Mouse (Mus musculus): ENCODE measurements around the gene Tex36. TPM values are rescaled to one million over a fixed set of nuclear protein-coding genes. Genes with fewer than 3 reads are reported as not detected.

Gene Tex36
- not detected for polyA plus RNA-seq (2012; fragmentation: generic; extraction: Trizol)

DNA sequence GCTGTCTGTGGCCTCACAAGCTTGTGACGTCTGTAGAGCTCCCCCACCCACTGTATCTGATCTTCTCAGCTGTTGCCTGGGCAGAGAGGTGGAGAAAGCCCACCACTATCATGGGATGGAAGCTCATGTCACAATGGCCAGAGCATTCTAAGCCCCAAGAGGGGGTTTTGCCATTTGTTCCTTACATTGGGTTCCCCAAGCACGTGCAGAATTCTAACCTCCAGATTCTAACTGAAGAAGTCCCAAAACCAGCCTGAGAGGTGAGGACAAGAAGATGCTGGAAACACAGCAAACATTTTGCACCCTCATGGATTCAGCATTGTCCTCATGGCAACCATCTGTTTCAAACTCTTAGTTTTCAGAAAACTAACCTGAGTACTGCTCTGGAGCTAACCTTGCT is at the start of gene Tex36:
Gene Tex36 (minus strand): TSS at position 101 of the 400 bp plus-strand sequence.
- H3K27me3 ChIP-seq (ENCODE audit: control insufficient read depth, insufficient read depth, insufficient read length), result peaks cover 8% of the 10 kb centered on the region

GRCm38 (mm10) chr7:133645716-133646115 is 43.8 kb upstream of the Tex36 start:
- H3K27me3 ChIP-seq (ENCODE audit: control insufficient read depth, insufficient read depth, insufficient read length), result no peaks in the 10 kb centered on the region
- no peak overlapping the region for H3K4me3 ChIP-seq
- no peak overlapping the region for H3ac ChIP-seq (ENCODE audit: control insufficient read depth, insufficient read length)
- no peak for TF ChIP-seq REST (IDR thresholded peaks at IDR 0.05; ENCODE audit: insufficient read depth, insufficient read length)
- no peak for TF ChIP-seq USF1 (IDR thresholded peaks at IDR 0.05; ENCODE audit: low read depth)
- no peak for TF ChIP-seq CEBPB (IDR thresholded peaks at IDR 0.05; ENCODE audit: insufficient read depth, poor library complexity, severe bottlenecking)
- peaks cover 67% of the 10 kb centered on the region for H3K36me3 ChIP-seq (ENCODE audit: control insufficient read depth, insufficient read depth)
- H3K79me2 ChIP-seq (ENCODE audit: control insufficient read depth, insufficient read depth), result no peaks in the 10 kb centered on the region
- H3K4me2 ChIP-seq (ENCODE audit: low read depth), result no peak overlapping the region

More for the DNA sequence above, at the start of gene Tex36:
- Histone ChIP-seq H3K4me3 (no peak within 1 kb of the TSS), H3K4me2 (ENCODE audit: low read depth) (no peak within 1 kb of the TSS), H3K36me3 (ENCODE audit: control insufficient read depth, insufficient read depth) (no peaks in the 10 kb centered on the region), H3K79me2 (ENCODE audit: control insufficient read depth, insufficient read depth) (no peaks in the 10 kb centered on the region), H3ac (ENCODE audit: control insufficient read depth, insufficient read length) (no peak within 1 kb of the TSS)
- TF ChIP-seq USF1 (IDR thresholded peaks at IDR 0.05; ENCODE audit: low read depth), result no peak
- TF ChIP-seq TCF12 (IDR thresholded peaks at IDR 0.05; ENCODE audit: insufficient read depth, poor library complexity, severe bottlenecking), result no peak
- no peak for TF ChIP-seq CEBPB (IDR thresholded peaks at IDR 0.05; ENCODE audit: insufficient read depth, poor library complexity, severe bottlenecking)

DNA sequence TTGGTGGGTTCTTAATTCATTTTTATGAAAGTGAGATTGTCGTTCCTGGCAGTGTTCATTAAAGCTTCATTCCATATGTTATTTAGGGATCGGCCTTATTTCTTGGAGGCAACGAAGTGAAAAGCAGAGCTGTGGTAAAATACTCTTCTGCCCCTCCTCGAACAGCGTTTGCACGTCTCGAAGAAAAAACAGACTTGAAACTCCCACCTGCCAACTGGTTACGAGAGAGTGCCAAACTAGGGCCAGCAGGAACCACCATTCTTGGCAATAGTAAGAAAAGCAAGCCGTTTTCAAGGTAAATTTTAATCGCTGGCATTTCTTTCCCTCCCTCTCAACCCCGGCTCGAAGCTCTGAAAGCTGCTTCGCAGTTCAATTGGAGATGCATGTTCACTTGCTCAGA is 36.9 kb upstream of the Tex36 start:
- Histone ChIP-seq H3K4me2 (ENCODE audit: low read depth) (peak overlapping the region; percentile 67), H3K4me3 (peak overlapping the region; percentile 82), H3K36me3 (ENCODE audit: control insufficient read depth, insufficient read depth) (peaks cover 25% of the 10 kb centered on the region), H3K27me3 (ENCODE audit: control insufficient read depth, insufficient read depth, insufficient read length) (no peaks in the 10 kb centered on the region), H3K79me2 (ENCODE audit: control insufficient read depth, insufficient read depth) (peaks cover 10% of the 10 kb centered on the region), H3ac (ENCODE audit: control insufficient read depth, insufficient read length) (peak overlapping the region; percentile 79)
- TF ChIP-seq TCF3 (IDR thresholded peaks at IDR 0.05; ENCODE audit: insufficient read length, low read depth) (no peak), REST (IDR thresholded peaks at IDR 0.05; ENCODE audit: insufficient read depth, insufficient read length) (no peak), CEBPB (IDR thresholded peaks at IDR 0.05; ENCODE audit: insufficient read depth, poor library complexity, severe bottlenecking) (no peak), MAX (IDR thresholded peaks at IDR 0.05; ENCODE audit: low read depth) (no peak), MYOD1 (IDR thresholded peaks at IDR 0.05; ENCODE audit: control insufficient read depth in 1 of 3, insufficient read length in 2 of 3, low read depth in 2 of 3) (no peak), SRF (IDR thresholded peaks at IDR 0.05; ENCODE audit: control insufficient read depth, insufficient read length, low read depth) (no peak), USF1 (IDR thresholded peaks at IDR 0.05; ENCODE audit: low read depth) (no peak), TCF12 (IDR thresholded peaks at IDR 0.05; ENCODE audit: insufficient read depth, poor library complexity, severe bottlenecking) (no peak), E2F4 (IDR thresholded peaks at IDR 0.05; ENCODE audit: insufficient read depth) (no peak), POLR2A (IDR thresholded peaks at IDR 0.05; ENCODE audit: insufficient read length, low read depth) (no peak), POLR2AphosphoS2 (IDR thresholded peaks at IDR 0.05; ENCODE audit: insufficient read length, low read depth) (no peak), MYOG (IDR thresholded peaks at IDR 0.05; ENCODE audit: control insufficient read depth in 1 of 3, insufficient read depth in 1 of 3, insufficient read length in 2 of 3, low read depth in 2 of 3) (no peak)

DNA sequence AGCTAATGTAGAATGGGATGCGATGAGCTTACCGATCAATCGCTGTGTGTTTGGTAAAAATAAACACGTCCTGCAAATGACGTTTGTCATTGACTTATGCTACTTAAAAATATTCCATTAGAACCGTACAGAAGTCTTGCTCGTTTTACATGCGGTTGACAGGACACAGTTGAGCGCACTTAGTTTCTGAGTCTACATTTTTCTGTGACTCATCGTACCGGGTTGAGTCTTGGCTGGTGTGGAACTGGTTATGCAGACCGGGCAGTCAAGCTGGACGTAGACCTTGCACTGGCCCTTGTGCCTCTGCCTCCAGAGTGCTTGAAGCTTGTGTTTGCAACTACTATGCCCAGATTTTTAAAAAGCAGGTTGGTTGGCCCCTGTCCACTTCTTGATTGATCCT is 36.3 kb upstream of the Tex36 start:
- peaks cover 22% of the 10 kb centered on the region for H3K36me3 ChIP-seq (ENCODE audit: control insufficient read depth, insufficient read depth)
- H3ac ChIP-seq (ENCODE audit: control insufficient read depth, insufficient read length), result peak overlapping the region; percentile 79
- peaks cover 10% of the 10 kb centered on the region for H3K79me2 ChIP-seq (ENCODE audit: control insufficient read depth, insufficient read depth)
- H3K27me3 ChIP-seq (ENCODE audit: control insufficient read depth, insufficient read depth, insufficient read length), result no peaks in the 10 kb centered on the region
- TF ChIP-seq SRF (IDR thresholded peaks at IDR 0.05; ENCODE audit: control insufficient read depth, insufficient read length, low read depth) (no peak), USF1 (IDR thresholded peaks at IDR 0.05; ENCODE audit: low read depth) (no peak), MYOD1 (IDR thresholded peaks at IDR 0.05; ENCODE audit: control insufficient read depth in 1 of 3, insufficient read length in 2 of 3, low read depth in 2 of 3) (no peak), E2F4 (IDR thresholded peaks at IDR 0.05; ENCODE audit: insufficient read depth) (no peak), MAX (IDR thresholded peaks at IDR 0.05; ENCODE audit: low read depth) (no peak), MYOG (IDR thresholded peaks at IDR 0.05; ENCODE audit: control insufficient read depth in 1 of 3, insufficient read depth in 1 of 3, insufficient read length in 2 of 3, low read depth in 2 of 3) (no peak), REST (IDR thresholded peaks at IDR 0.05; ENCODE audit: insufficient read depth, insufficient read length) (no peak), TCF12 (IDR thresholded peaks at IDR 0.05; ENCODE audit: insufficient read depth, poor library complexity, severe bottlenecking) (no peak), POLR2AphosphoS2 (IDR thresholded peaks at IDR 0.05; ENCODE audit: insufficient read length, low read depth) (no peak), CEBPB (IDR thresholded peaks at IDR 0.05; ENCODE audit: insufficient read depth, poor library complexity, severe bottlenecking) (no peak), TCF3 (IDR thresholded peaks at IDR 0.05; ENCODE audit: insufficient read length, low read depth) (no peak), POLR2A (IDR thresholded peaks at IDR 0.05; ENCODE audit: insufficient read length, low read depth) (no peak)
- H3K4me2 ChIP-seq (ENCODE audit: low read depth), result peak overlapping the region; percentile 67
- peak overlapping the region; percentile 82 for H3K4me3 ChIP-seq

DNA sequence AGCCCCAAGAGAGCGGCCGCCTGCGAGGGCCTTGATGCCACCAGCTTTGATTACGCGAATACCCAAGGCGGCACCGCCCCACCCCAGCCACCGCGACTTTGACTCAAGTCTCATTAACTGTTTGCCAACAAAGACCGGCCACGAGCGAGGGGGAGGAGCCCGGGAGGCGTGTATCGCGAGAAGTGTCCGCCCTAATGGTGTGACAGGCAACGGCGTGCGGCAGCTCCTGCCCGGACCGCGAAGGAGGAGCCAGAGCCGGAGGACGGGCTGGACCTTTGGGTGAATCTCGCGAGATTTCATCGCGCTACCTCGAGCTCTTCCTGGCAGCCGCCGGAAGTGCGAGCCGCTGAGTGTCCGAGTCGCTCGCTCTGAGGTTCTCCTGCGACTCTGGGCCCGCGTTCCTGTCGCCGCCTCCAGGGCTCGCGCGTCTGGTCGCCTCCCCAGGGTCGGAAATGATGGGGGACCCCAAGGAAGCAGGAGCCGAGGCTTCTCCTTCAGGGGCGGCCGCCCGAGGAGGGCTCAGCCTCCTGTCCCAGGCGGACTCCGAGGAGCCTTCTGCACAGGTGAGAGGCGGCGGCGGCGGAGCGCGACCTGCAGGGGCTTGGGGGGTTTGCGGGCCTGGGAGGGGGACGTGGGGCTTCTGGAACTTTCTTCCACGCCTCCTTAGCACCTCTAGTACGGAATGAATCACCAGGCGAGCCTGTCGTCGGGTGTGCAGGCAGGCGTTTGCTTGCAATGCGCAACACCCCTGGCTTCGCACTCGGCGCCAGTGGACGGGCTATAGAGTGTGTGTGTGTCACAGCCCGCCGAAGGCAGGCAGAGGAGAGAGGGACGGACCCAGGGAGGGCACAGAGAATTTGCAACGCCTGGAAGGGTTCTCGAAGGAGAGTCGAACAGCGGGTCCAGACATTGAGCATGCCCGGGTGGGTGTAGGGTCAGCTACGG is 35.7 kb upstream of the Tex36 start, which contains the start of gene Edrf1:
Gene Edrf1 (plus strand): TSS at position 183 of the 945 bp plus-strand sequence.
- Histone ChIP-seq H3K79me2 (ENCODE audit: control insufficient read depth, insufficient read depth) (peaks cover 10% of the 10 kb centered on the region), H3K4me2 (ENCODE audit: low read depth) (peak within 1 kb of the TSS; percentile 93), H3K27me3 (ENCODE audit: control insufficient read depth, insufficient read depth, insufficient read length) (no peaks in the 10 kb centered on the region), H3K36me3 (ENCODE audit: control insufficient read depth, insufficient read depth) (peaks cover 19% of the 10 kb centered on the region), H3K4me3 (peak within 1 kb of the TSS; percentile 82), H3ac (ENCODE audit: control insufficient read depth, insufficient read length) (peak within 1 kb of the TSS; percentile 79)
- TF ChIP-seq SRF (IDR thresholded peaks at IDR 0.05; ENCODE audit: control insufficient read depth, insufficient read length, low read depth), result peak; percentile 6
- no peak for TF ChIP-seq E2F4 (IDR thresholded peaks at IDR 0.05; ENCODE audit: insufficient read depth)
- TF ChIP-seq MYOD1 (IDR thresholded peaks at IDR 0.05; ENCODE audit: control insufficient read depth in 1 of 3, insufficient read length in 2 of 3, low read depth in 2 of 3), result no peak
- TF ChIP-seq MAX (IDR thresholded peaks at IDR 0.05; ENCODE audit: low read depth), result peak; percentile 52
- TF ChIP-seq POLR2AphosphoS2 (IDR thresholded peaks at IDR 0.05; ENCODE audit: insufficient read length, low read depth), result peak; percentile 89
- TF ChIP-seq POLR2A (IDR thresholded peaks at IDR 0.05; ENCODE audit: insufficient read length, low read depth), result peak; percentile 74
